Mouse (Mus musculus): ENCODE results near the gene Elof1.

Elof1 gene

GRCm38 (mm10) chr9:22136765-22137547, 20.0 kb upstream of the Elof1 start:
- DNase-seq (ENCODE audit: low spot score in 2 of 2): no peak

GRCm38 (mm10) chr9:22135644-22136390, 18.8 kb upstream of the Elof1 start, which contains the start of gene Acp5:
Acp5 (minus strand) TSS chr9:22135711.
- DNase-seq (ENCODE audit: low spot score in 2 of 2): no peak

GRCm38 (mm10) chr9:22134988-22135643, 18.1 kb upstream of the Elof1 start:
- no peak for DNase-seq (ENCODE audit: low spot score in 2 of 2)

- no peak for DNase-seq (ENCODE audit: low spot score in 2 of 2)
These were observed 17.4 kb upstream of the Elof1 start for GRCm38 (mm10) chr9:22134246-22134890.

GRCm38 (mm10) chr9:22132220-22132619, 15.2 kb upstream of the Elof1 start:
- no peak for DNase-seq (ENCODE audit: low spot score in 2 of 2)

- no peak for DNase-seq (ENCODE audit: low spot score in 2 of 2)
These were observed 14.4 kb upstream of the Elof1 start for GRCm38 (mm10) chr9:22131226-22131981.

- DNase-seq (ENCODE audit: low spot score in 2 of 2): no peak
These were observed 8.5 kb upstream of the Elof1 start for GRCm38 (mm10) chr9:22125246-22126027.

GRCm38 (mm10) chr9:22124169-22124568, 7.2 kb upstream of the Elof1 start:
- no peak for DNase-seq (ENCODE audit: low spot score in 2 of 2)

- DNase-seq (ENCODE audit: low spot score in 2 of 2): no peak
These were observed 6.2 kb upstream of the Elof1 start for GRCm38 (mm10) chr9:22123069-22123609.

GRCm38 (mm10) chr9:22122005-22122404, 5.0 kb upstream of the Elof1 start:
- no peak for DNase-seq (ENCODE audit: low spot score in 2 of 2)

GRCm38 (mm10) chr9:22121545-22121944, 4.6 kb upstream of the Elof1 start:
- no peak for DNase-seq (ENCODE audit: low spot score in 2 of 2)

- DNase-seq (ENCODE audit: low spot score in 2 of 2): peak; percentile 18 to 64
These were observed 2.6 kb upstream of the Elof1 start for GRCm38 (mm10) chr9:22119543-22119942.

GRCm38 (mm10) chr9:22117754-22118456, 933 bp upstream of the Elof1 start:
- peak; percentile 18 to 22 for DNase-seq (ENCODE audit: low spot score in 2 of 2)

- DNase-seq (ENCODE audit: low spot score in 2 of 2): no peak
These were observed 886 bp downstream of the Elof1 start for GRCm38 (mm10) chr9:22116086-22116485.

GRCm38 (mm10) chr9:22115635-22116034, 1.3 kb downstream of the Elof1 start:
- DNase-seq (ENCODE audit: low spot score in 2 of 2): no peak

GRCm38 (mm10) chr9:22108194-22108593, 8.8 kb downstream of the Elof1 start:
- DNase-seq (ENCODE audit: low spot score in 2 of 2): no peak

GRCm38 (mm10) chr9:22099922-22100321, 17.1 kb downstream of the Elof1 start:
- DNase-seq (ENCODE audit: low spot score in 2 of 2): no peak

- DNase-seq (ENCODE audit: low spot score in 2 of 2): no peak
These were observed 17.8 kb downstream of the Elof1 start, which contains the start of gene Cnn1 for GRCm38 (mm10) chr9:22098993-22099696. Cnn1 (plus strand) TSS chr9:22099216.

- DNase-seq (ENCODE audit: low spot score in 2 of 2): peak; percentile 66 to 70
These were observed 21.1 kb downstream of the Elof1 start for GRCm38 (mm10) chr9:22095854-22096307.
